Mouse (Mus musculus): Measurements from ENCODE around the gene Mapre3.
"Not testable (repeated sequence)": the region's sequence is repeated elsewhere in the genome, so short reads cannot be mapped to it uniquely, and the experiment has no call there.

The Mapre3 gene

GRCm38 (mm10) chr5:30825166-30825565 is 10.7 kb downstream of the Mapre3 start:
- DNase-seq: peak; percentile 28 to 42

- peak; percentile 78 to 79 for DNase-seq
These were observed 11.4 kb downstream of the Mapre3 start for GRCm38 (mm10) chr5:30825821-30826220.

- DNase-seq: no peak
These were observed 19.0 kb downstream of the Mapre3 start for GRCm38 (mm10) chr5:30833416-30833815.

- no peak for DNase-seq
These were observed 25.3 kb downstream of the Mapre3 start for GRCm38 (mm10) chr5:30839731-30840130.

GRCm38 (mm10) chr5:30841896-30842295 is 27.5 kb downstream of the Mapre3 start:
- DNase-seq: no peak

GRCm38 (mm10) chr5:30849891-30850555 is 35.6 kb downstream of the Mapre3 start:
- DNase-seq: peak in 1 of 2 experiments; percentile 31

GRCm38 (mm10) chr5:30850556-30850925 is 36.1 kb downstream of the Mapre3 start:
- DNase-seq: no peak

GRCm38 (mm10) chr5:30853522-30853921 is 39.1 kb downstream of the Mapre3 start:
- DNase-seq: no peak

GRCm38 (mm10) chr5:30855674-30856073 is 41.2 kb downstream of the Mapre3 start:
- no peak for DNase-seq

GRCm38 (mm10) chr5:30856124-30856523 is 41.7 kb downstream of the Mapre3 start:
- DNase-seq: no peak

GRCm38 (mm10) chr5:30863852-30864251 is 49.4 kb downstream of the Mapre3 start:
- no peak for DNase-seq

GRCm38 (mm10) chr5:30864322-30864721 is 49.9 kb downstream of the Mapre3 start:
- no peak for DNase-seq

- DNase-seq: no peak
These were observed 52.4 kb downstream of the Mapre3 start for GRCm38 (mm10) chr5:30866871-30867270.

- no peak for DNase-seq
These were observed 53.3 kb downstream of the Mapre3 start, which contains the start of gene Tmem214 for GRCm38 (mm10) chr5:30867712-30868111. Gene Tmem214, plus strand, starts transcription at chr5:30868012.

GRCm38 (mm10) chr5:30868981-30869380 is 54.5 kb downstream of the Mapre3 start:
- DNase-seq: no peak

- DNase-seq: peak; percentile 93 to 95
These were observed 55.1 kb downstream of the Mapre3 start for GRCm38 (mm10) chr5:30869405-30870130.

GRCm38 (mm10) chr5:30870131-30870406 is 55.6 kb downstream of the Mapre3 start:
- DNase-seq: no peak

GRCm38 (mm10) chr5:30872574-30872973 is 58.1 kb downstream of the Mapre3 start:
- DNase-seq: no peak

GRCm38 (mm10) chr5:30874365-30874764 is 59.9 kb downstream of the Mapre3 start:
- DNase-seq: no peak

- DNase-seq: no peak
These were observed 64.2 kb downstream of the Mapre3 start for GRCm38 (mm10) chr5:30878616-30879015.

GRCm38 (mm10) chr5:30879347-30879943 is 65.0 kb downstream of the Mapre3 start:
- DNase-seq: no peak

GRCm38 (mm10) chr5:30881839-30882238 is 67.4 kb downstream of the Mapre3 start:
- DNase-seq: not testable (repeated sequence)

GRCm38 (mm10) chr5:30886209-30886608 is 71.8 kb downstream of the Mapre3 start:
- no peak for DNase-seq

GRCm38 (mm10) chr5:30886731-30887130 is 72.3 kb downstream of the Mapre3 start:
- DNase-seq: no peak
